Mouse (Mus musculus) neural tube, embryonic 12.5 days (tissue): ENCODE results near the gene Ccdc175. TPM values are rescaled to one million over a fixed set of nuclear protein-coding genes. Genes with fewer than 3 reads are reported as not detected.

Source experiments
- ATAC-seq: fragments of 200-750 bp; cut with Nextera tagmentation; 2 replicates; pipeline ENCODE4 v1.8.0; 2017; ENCODE audit warnings: low read depth, mild to moderate bottlenecking, moderate TSS enrichment, moderate library complexity; ENCODE audit not compliant: low FRiP score
- H3K27ac ChIP-seq: fragments of 300-500 bp; sonication (generic); 2 replicates; pipeline ENCODE4 v1.5.1; 2016
- H3K27me3 ChIP-seq: fragments of 300-500 bp; sonication (generic); replicated peaks from 2 replicates; pipeline ENCODE4 v1.6.1; 2016; ENCODE audit warnings: mild to moderate bottlenecking
- H3K36me3 ChIP-seq: fragments of 300-500 bp; sonication (generic); 2 replicates; pipeline ENCODE4 v1.6.1; 2016; ENCODE audit warnings: mild to moderate bottlenecking
- H3K4me1 ChIP-seq: fragments of 300-500 bp; sonication (generic); 2 replicates; pipeline ENCODE4 v1.6.1; 2016
- H3K4me2 ChIP-seq: fragments of 300-500 bp; sonication (generic); replicated peaks from 2 replicates; pipeline ENCODE4 v1.6.1; 2016; ENCODE audit warnings: mild to moderate bottlenecking
- H3K4me3 ChIP-seq: fragments of 300-500 bp; sonication (generic); 2 replicates; pipeline ENCODE4 v1.5.1; 2016
- H3K9ac ChIP-seq: fragments of 300-500 bp; sonication (generic); 2 replicates; pipeline ENCODE4 v1.6.1; 2016; ENCODE audit warnings: mild to moderate bottlenecking
- H3K9me3 ChIP-seq: fragments of 300-500 bp; sonication (generic); 2 replicates; pipeline ENCODE4 v1.6.1; 2016; ENCODE audit warnings: mild to moderate bottlenecking
- WGBS: fragments of 180-500 bp; shearing (Covaris S2); methylation state at CpG from one replicate; pipeline ENCODE4 v1.1.7; 2016; 5-methylcytosine and 5-hydroxymethylcytosine counted together
- polyA plus RNA-seq: library from polyadenylated mRNA; unstranded; fragments of >200 nt; fragmentation: Nextera tagmentation; extraction: Ambion mirVana; gene quantifications from 2 replicates; pipeline ENCODE4 v1.2.1, GENCODE M21; 2016

The Ccdc175 gene
- polyA plus RNA-seq, 1 experiment from 2014 or later, result not detected

GRCm38 (mm10) chr12:72086166-72086825, 98.5 kb downstream of the Ccdc175 start:
- WGBS, result 2% methylated on average over 18 of the region's 18 CpGs
- Histone ChIP-seq H3K4me3 (peak overlapping the region; percentile 53), H3K9ac (peak overlapping the region; percentile 76), H3K4me2 (peak overlapping the region; percentile 78), H3K27ac (peak overlapping the region; percentile 86), H3K9me3 (no peaks in the 10 kb centered on the region), H3K27me3 (no peaks in the 10 kb centered on the region), H3K36me3 (peaks cover 9% of the 10 kb centered on the region), H3K4me1 (peaks cover 26% of the 10 kb centered on the region)
- ATAC-seq, result no peak

GRCm38 (mm10) chr12:72085329-72086165, 99.3 kb downstream of the Ccdc175 start, which contains the start of the genes L3hypdh and Jkamp:
TSS of gene L3hypdh (minus strand) at chr12:72085439.
TSS of gene Jkamp (plus strand) at chr12:72085589.
- Histone ChIP-seq H3K4me1 (peaks cover 26% of the 10 kb centered on the region), H3K9ac (peak within 1 kb of the TSS; percentile 76)
- 1% methylated on average over 60 of the region's 60 CpGs for WGBS

GRCm38 (mm10) chr12:72085024-72085328, 99.9 kb downstream of the Ccdc175 start:
- Histone ChIP-seq H3K27ac (peak overlapping the region; percentile 66), H3K4me1 (peaks cover 26% of the 10 kb centered on the region), H3K4me3 (peak overlapping the region; percentile 53), H3K9ac (peak overlapping the region; percentile 72), H3K9me3 (no peaks in the 10 kb centered on the region), H3K4me2 (peak overlapping the region; percentile 78), H3K36me3 (peaks cover 2% of the 10 kb centered on the region), H3K27me3 (no peaks in the 10 kb centered on the region)
- WGBS, result under 1% methylated on average over 31 of the region's 31 CpGs
- ATAC-seq, result no peak

More at GRCm38 (mm10) chr12:72085329-72086165, 99.3 kb downstream of the Ccdc175 start, which contains the start of the genes L3hypdh and Jkamp:
- Histone ChIP-seq H3K4me2 (peak within 1 kb of the TSS; percentile 78), H3K9me3 (no peaks in the 10 kb centered on the region), H3K27ac (peak within 1 kb of the TSS; percentile 86), H3K4me3 (peak within 1 kb of the TSS; percentile 53), H3K27me3 (no peaks in the 10 kb centered on the region), H3K36me3 (peaks cover 8% of the 10 kb centered on the region)
- ATAC-seq, result peak; percentile 97

- Histone ChIP-seq H3K36me3 (no peaks in the 10 kb centered on the region), H3K9me3 (no peaks in the 10 kb centered on the region), H3K4me3 (peak overlapping the region; percentile 53), H3K27ac (peak overlapping the region; percentile 66), H3K4me1 (peaks cover 26% of the 10 kb centered on the region), H3K4me2 (peak overlapping the region; percentile 78), H3K9ac (peak overlapping the region; percentile 72), H3K27me3 (no peaks in the 10 kb centered on the region)
- 4% methylated on average over 46 of the region's 46 CpGs for WGBS
- ATAC-seq, result peak; percentile 0; the same call in 1 of the 2 replicates
These were observed 100.4 kb downstream of the Ccdc175 start for GRCm38 (mm10) chr12:72084261-72085023.

GRCm38 (mm10) chr12:72083265-72083664, 101.6 kb downstream of the Ccdc175 start:
- no peak for ATAC-seq
- no peak overlapping the region for H3K27ac ChIP-seq
- H3K36me3 ChIP-seq, result no peaks in the 10 kb centered on the region
- no peak overlapping the region for H3K4me2 ChIP-seq
- H3K4me1 ChIP-seq, result peaks cover 26% of the 10 kb centered on the region
- H3K9me3 ChIP-seq, result no peaks in the 10 kb centered on the region
- no peak overlapping the region for H3K4me3 ChIP-seq
- 88% methylated on average over 9 of the region's 9 CpGs for WGBS
- no peak overlapping the region for H3K9ac ChIP-seq
- H3K27me3 ChIP-seq, result no peaks in the 10 kb centered on the region

GRCm38 (mm10) chr12:72082370-72082769, 102.5 kb downstream of the Ccdc175 start:
- Histone ChIP-seq H3K27me3 (no peaks in the 10 kb centered on the region), H3K9me3 (no peaks in the 10 kb centered on the region), H3K36me3 (no peaks in the 10 kb centered on the region), H3K4me3 (no peak overlapping the region), H3K4me2 (peak overlapping the region; percentile 49), H3K9ac (no peak overlapping the region), H3K27ac (no peak overlapping the region), H3K4me1 (peaks cover 17% of the 10 kb centered on the region)
- no peak for ATAC-seq
- 32% methylated on average over 18 of the region's 18 CpGs for WGBS

GRCm38 (mm10) chr12:72081961-72082360, 102.9 kb downstream of the Ccdc175 start:
- WGBS, result 70% methylated on average over 3 of the region's 3 CpGs
- H3K27ac ChIP-seq, result no peak overlapping the region
- no peaks in the 10 kb centered on the region for H3K36me3 ChIP-seq
- no peak for ATAC-seq
- H3K4me1 ChIP-seq, result peaks cover 14% of the 10 kb centered on the region
- no peaks in the 10 kb centered on the region for H3K9me3 ChIP-seq
- H3K4me3 ChIP-seq, result no peak overlapping the region
- no peak overlapping the region for H3K9ac ChIP-seq
- no peak overlapping the region for H3K4me2 ChIP-seq
- no peaks in the 10 kb centered on the region for H3K27me3 ChIP-seq

- H3K36me3 ChIP-seq, result peaks cover 4% of the 10 kb centered on the region; the same call in 1 of the 2 replicates
- no peak overlapping the region for H3K4me2 ChIP-seq
- no peaks in the 10 kb centered on the region for H3K27me3 ChIP-seq
- WGBS, result 89% methylated on average over 3 of the region's 3 CpGs
- no peak overlapping the region for H3K4me3 ChIP-seq
- H3K4me1 ChIP-seq, result peaks cover 3% of the 10 kb centered on the region
- no peak for ATAC-seq
- H3K9ac ChIP-seq, result no peak overlapping the region
- H3K27ac ChIP-seq, result no peak overlapping the region
- H3K9me3 ChIP-seq, result no peaks in the 10 kb centered on the region
These were observed 106.6 kb downstream of the Ccdc175 start for GRCm38 (mm10) chr12:72078248-72078647.

GRCm38 (mm10) chr12:72070327-72071269, 114.2 kb downstream of the Ccdc175 start, which contains the start of gene Gpr135:
TSS of gene Gpr135 (minus strand) at chr12:72071125.
- Histone ChIP-seq H3K27me3 (peaks cover 9% of the 10 kb centered on the region; the same call in 1 of the 2 replicates), H3K36me3 (peaks cover 4% of the 10 kb centered on the region; the same call in 1 of the 2 replicates), H3K4me1 (peaks cover 6% of the 10 kb centered on the region; the same call in 1 of the 2 replicates), H3K4me3 (peak within 1 kb of the TSS; percentile 67), H3K27ac (peak within 1 kb of the TSS; percentile 46; the same call in 1 of the 2 replicates), H3K4me2 (peak within 1 kb of the TSS; percentile 79), H3K9me3 (no peaks in the 10 kb centered on the region), H3K9ac (peak within 1 kb of the TSS; percentile 74)
- under 1% methylated on average over 94 of the region's 94 CpGs for WGBS
- peak; percentile 92 for ATAC-seq

GRCm38 (mm10) chr12:72069626-72070326, 115.1 kb downstream of the Ccdc175 start:
- peak; percentile 63 for ATAC-seq
- peak overlapping the region; percentile 67 for H3K4me3 ChIP-seq
- H3K9me3 ChIP-seq, result no peaks in the 10 kb centered on the region
- peak overlapping the region; percentile 79 for H3K4me2 ChIP-seq
- H3K27ac ChIP-seq, result 0 out of 2 replicates have a peak overlapping the region, but pooled peaks have one; percentile 32
- peaks cover 6% of the 10 kb centered on the region; the same call in 1 of the 2 replicates for H3K4me1 ChIP-seq
- H3K36me3 ChIP-seq, result peaks cover 4% of the 10 kb centered on the region; the same call in 1 of the 2 replicates
- H3K27me3 ChIP-seq, result peaks cover 9% of the 10 kb centered on the region; the same call in 1 of the 2 replicates
- peak overlapping the region; percentile 74 for H3K9ac ChIP-seq
- WGBS, result 4% methylated on average over 40 of the region's 40 CpGs
